Mouse (Mus musculus): ENCODE results near the gene B4galnt3. TPM values are rescaled to one million over a fixed set of nuclear protein-coding genes. Genes with fewer than 3 reads are reported as not detected.

The B4galnt3 gene
- polyA plus RNA-seq, 1 experiment, result 0.33 TPM

GRCm38 (mm10) chr6:120179044-120179755 is 115.2 kb downstream of the B4galnt3 start:
- no peaks in the 10 kb centered on the region for H3K27me3 ChIP-seq (ENCODE audit: control insufficient read depth, insufficient read depth, insufficient read length)
- H3K36me3 ChIP-seq (ENCODE audit: control insufficient read depth, insufficient read depth), result no peaks in the 10 kb centered on the region
- H3K79me2 ChIP-seq (ENCODE audit: control insufficient read depth, insufficient read depth), result no peaks in the 10 kb centered on the region
- H3ac ChIP-seq (ENCODE audit: control insufficient read depth, insufficient read length, low read depth), result no peak overlapping the region
- TF ChIP-seq MYOD1 (IDR thresholded peaks at IDR 0.05; ENCODE audit: control insufficient read depth, insufficient read length, low read depth) (no peak), MAX (IDR thresholded peaks at IDR 0.05) (no peak), USF1 (IDR thresholded peaks at IDR 0.05; ENCODE audit: low read depth) (no peak), FOSL1 (IDR thresholded peaks at IDR 0.05; ENCODE audit: insufficient read depth, low read length, poor library complexity, severe bottlenecking) (no peak), CTCF (IDR thresholded peaks at IDR 0.05; ENCODE audit: control insufficient read depth, insufficient read depth, insufficient read length) (no peak)
- no peaks in the 10 kb centered on the region for H3K79me3 ChIP-seq (ENCODE audit: low read depth)
- no peak overlapping the region for H3K4me3 ChIP-seq (ENCODE audit: insufficient read depth, poor library complexity, severe bottlenecking)

- TF ChIP-seq CEBPB (IDR thresholded peaks at IDR 0.05; ENCODE audit: low read depth) (no peak), MYOG (IDR thresholded peaks at IDR 0.05; ENCODE audit: control insufficient read depth, extremely low read depth, insufficient read length) (no peak), CTCF (IDR thresholded peaks at IDR 0.05; ENCODE audit: control insufficient read depth, insufficient read depth, insufficient read length) (no peak), USF1 (IDR thresholded peaks at IDR 0.05; ENCODE audit: low read depth) (no peak), MYOD1 (IDR thresholded peaks at IDR 0.05; ENCODE audit: control insufficient read depth, insufficient read length, low read depth) (no peak), MAX (IDR thresholded peaks at IDR 0.05) (no peak), FOSL1 (IDR thresholded peaks at IDR 0.05; ENCODE audit: insufficient read depth, low read length, poor library complexity, severe bottlenecking) (no peak)
- Histone ChIP-seq H3K27me3 (ENCODE audit: control insufficient read depth, insufficient read depth, insufficient read length) (no peaks in the 10 kb centered on the region), H3K36me3 (ENCODE audit: control insufficient read depth, insufficient read depth) (no peaks in the 10 kb centered on the region), H3ac (ENCODE audit: control insufficient read depth, insufficient read length, low read depth) (no peak overlapping the region), H3K79me3 (ENCODE audit: low read depth) (no peaks in the 10 kb centered on the region), H3K79me2 (ENCODE audit: control insufficient read depth, insufficient read depth) (no peaks in the 10 kb centered on the region), H3K4me3 (ENCODE audit: insufficient read depth, poor library complexity, severe bottlenecking) (no peak overlapping the region)
These were observed 118.7 kb downstream of the B4galnt3 start for GRCm38 (mm10) chr6:120175650-120176049.

GRCm38 (mm10) chr6:120174602-120175115 is 119.7 kb downstream of the B4galnt3 start:
- TF ChIP-seq FOSL1 (IDR thresholded peaks at IDR 0.05; ENCODE audit: insufficient read depth, low read length, poor library complexity, severe bottlenecking), result no peak
- no peak for TF ChIP-seq MYOD1 (IDR thresholded peaks at IDR 0.05; ENCODE audit: control insufficient read depth, insufficient read length, low read depth)
- TF ChIP-seq USF1 (IDR thresholded peaks at IDR 0.05; ENCODE audit: low read depth), result no peak
- TF ChIP-seq CEBPB (IDR thresholded peaks at IDR 0.05; ENCODE audit: low read depth), result no peak
- no peak for TF ChIP-seq MAX (IDR thresholded peaks at IDR 0.05)
- TF ChIP-seq CTCF (IDR thresholded peaks at IDR 0.05; ENCODE audit: control insufficient read depth, insufficient read depth, insufficient read length), result no peak
- TF ChIP-seq MYOG (IDR thresholded peaks at IDR 0.05; ENCODE audit: control insufficient read depth, extremely low read depth, insufficient read length), result no peak
- no peaks in the 10 kb centered on the region for H3K79me2 ChIP-seq (ENCODE audit: control insufficient read depth, insufficient read depth)

GRCm38 (mm10) chr6:120174028-120174601 is 120.2 kb downstream of the B4galnt3 start:
- H3K79me2 ChIP-seq (ENCODE audit: control insufficient read depth, insufficient read depth), result no peaks in the 10 kb centered on the region
- no peak overlapping the region for H3ac ChIP-seq (ENCODE audit: control insufficient read depth, insufficient read length, low read depth)
- H3K4me3 ChIP-seq (ENCODE audit: insufficient read depth, poor library complexity, severe bottlenecking), result no peak overlapping the region
- TF ChIP-seq MYOD1 (IDR thresholded peaks at IDR 0.05; ENCODE audit: control insufficient read depth, insufficient read length, low read depth) (no peak), MAX (IDR thresholded peaks at IDR 0.05) (no peak), USF1 (IDR thresholded peaks at IDR 0.05; ENCODE audit: low read depth) (no peak), CEBPB (IDR thresholded peaks at IDR 0.05; ENCODE audit: low read depth) (no peak), CTCF (IDR thresholded peaks at IDR 0.05; ENCODE audit: control insufficient read depth, insufficient read depth, insufficient read length) (no peak), MYOG (IDR thresholded peaks at IDR 0.05; ENCODE audit: control insufficient read depth, extremely low read depth, insufficient read length) (no peak), FOSL1 (IDR thresholded peaks at IDR 0.05; ENCODE audit: insufficient read depth, low read length, poor library complexity, severe bottlenecking) (no peak)
- no peaks in the 10 kb centered on the region for H3K79me3 ChIP-seq (ENCODE audit: low read depth)
- no peaks in the 10 kb centered on the region for H3K36me3 ChIP-seq (ENCODE audit: control insufficient read depth, insufficient read depth)
- H3K27me3 ChIP-seq (ENCODE audit: control insufficient read depth, insufficient read depth, insufficient read length), result no peaks in the 10 kb centered on the region

More at GRCm38 (mm10) chr6:120174602-120175115, 119.7 kb downstream of the B4galnt3 start:
- Histone ChIP-seq H3K27me3 (ENCODE audit: control insufficient read depth, insufficient read depth, insufficient read length) (no peaks in the 10 kb centered on the region), H3ac (ENCODE audit: control insufficient read depth, insufficient read length, low read depth) (no peak overlapping the region), H3K79me3 (ENCODE audit: low read depth) (no peaks in the 10 kb centered on the region), H3K36me3 (ENCODE audit: control insufficient read depth, insufficient read depth) (no peaks in the 10 kb centered on the region), H3K4me3 (ENCODE audit: insufficient read depth, poor library complexity, severe bottlenecking) (no peak overlapping the region)

GRCm38 (mm10) chr6:120172294-120173017 is 121.9 kb downstream of the B4galnt3 start:
- TF ChIP-seq CTCF (IDR thresholded peaks at IDR 0.05; ENCODE audit: control insufficient read depth, insufficient read depth, insufficient read length) (no peak), MYOD1 (IDR thresholded peaks at IDR 0.05; ENCODE audit: control insufficient read depth, insufficient read length, low read depth) (no peak), MAX (IDR thresholded peaks at IDR 0.05) (no peak), USF1 (IDR thresholded peaks at IDR 0.05; ENCODE audit: low read depth) (no peak), MYOG (IDR thresholded peaks at IDR 0.05; ENCODE audit: control insufficient read depth, extremely low read depth, insufficient read length) (no peak), FOSL1 (IDR thresholded peaks at IDR 0.05; ENCODE audit: insufficient read depth, low read length, poor library complexity, severe bottlenecking) (no peak), CEBPB (IDR thresholded peaks at IDR 0.05; ENCODE audit: low read depth) (no peak)
- Histone ChIP-seq H3K79me3 (ENCODE audit: low read depth) (no peaks in the 10 kb centered on the region), H3ac (ENCODE audit: control insufficient read depth, insufficient read length, low read depth) (no peak overlapping the region), H3K79me2 (ENCODE audit: control insufficient read depth, insufficient read depth) (no peaks in the 10 kb centered on the region), H3K27me3 (ENCODE audit: control insufficient read depth, insufficient read depth, insufficient read length) (no peaks in the 10 kb centered on the region), H3K4me3 (ENCODE audit: insufficient read depth, poor library complexity, severe bottlenecking) (no peak overlapping the region), H3K36me3 (ENCODE audit: control insufficient read depth, insufficient read depth) (no peaks in the 10 kb centered on the region)

Data from C2C12 (cell line).